Mouse (Mus musculus) heart, embryonic 16.5 days (tissue): ENCODE data around the gene Nckap5. TPM values are rescaled to one million over a fixed set of nuclear protein-coding genes. Genes with fewer than 3 reads are reported as not detected.

ENCODE experiments used
- ATAC-seq: fragments of 200-750 bp; cut with Nextera tagmentation; replicated peaks from 2 replicates; pipeline ENCODE4 v1.8.0; 2017; ENCODE audit warnings: moderate number of reproducible peaks; ENCODE audit not compliant: insufficient read depth, low FRiP score; ENCODE audit errors: extremely low read depth
- H3K27ac ChIP-seq: fragments of 300-500 bp; sonication (generic); 2 replicates; pipeline ENCODE4 v1.5.1; 2014; ENCODE audit warnings: mild to moderate bottlenecking, low read length, control low read depth, moderate library complexity
- H3K27me3 ChIP-seq: fragments of 300-500 bp; sonication (generic); 2 replicates; pipeline ENCODE4 v1.6.1; 2014; ENCODE audit warnings: low read length, mixed read lengths; ENCODE audit not compliant: control insufficient read depth, insufficient read depth
- H3K36me3 ChIP-seq: fragments of 300-500 bp; sonication (generic); 2 replicates; pipeline ENCODE4 v1.6.1; 2014; ENCODE audit not compliant: control insufficient read depth, insufficient read depth
- H3K4me1 ChIP-seq: fragments of 300-500 bp; sonication (generic); 2 replicates; pipeline ENCODE4 v1.6.1; 2014; ENCODE audit warnings: low read length, mixed read lengths; ENCODE audit not compliant: control insufficient read depth, insufficient read depth
- H3K4me2 ChIP-seq: fragments of 300-500 bp; sonication (generic); 2 replicates; pipeline ENCODE4 v1.6.1; 2014; ENCODE audit warnings: low read depth, mild to moderate bottlenecking, control low read depth, low read length
- H3K4me3 ChIP-seq: fragments of 300-500 bp; sonication (generic); 2 replicates; pipeline ENCODE4 v1.5.1; 2014; ENCODE audit warnings: mild to moderate bottlenecking, control low read depth, low read length
- H3K9ac ChIP-seq: fragments of 300-500 bp; sonication (generic); 2 replicates; pipeline ENCODE4 v1.6.1; 2014; ENCODE audit warnings: low read length, control low read depth
- H3K9me3 ChIP-seq: fragments of 300-500 bp; sonication (generic); replicated peaks from 2 replicates; pipeline ENCODE4 v1.6.1; 2016; ENCODE audit warnings: low read length; ENCODE audit not compliant: control insufficient read depth
- WGBS: fragments of 180-500 bp; shearing (Covaris S2); extraction: QIAGEN DNeasy Blood & Tissue Kit; methylation state at CpG from one replicate; pipeline ENCODE4 v1.1.7; 2014; 5-methylcytosine and 5-hydroxymethylcytosine counted together
- polyA plus RNA-seq: library from polyadenylated mRNA; unstranded; fragments of >200 nt; fragmentation: Nextera tagmentation; extraction: Ambion mirVana; gene quantifications from 2 replicates; pipeline ENCODE4 v1.2.1, GENCODE M21; 2015

Nckap5 gene
- polyA plus RNA-seq, 1 experiment from 2014 or later, result 8.0 TPM

DNA sequence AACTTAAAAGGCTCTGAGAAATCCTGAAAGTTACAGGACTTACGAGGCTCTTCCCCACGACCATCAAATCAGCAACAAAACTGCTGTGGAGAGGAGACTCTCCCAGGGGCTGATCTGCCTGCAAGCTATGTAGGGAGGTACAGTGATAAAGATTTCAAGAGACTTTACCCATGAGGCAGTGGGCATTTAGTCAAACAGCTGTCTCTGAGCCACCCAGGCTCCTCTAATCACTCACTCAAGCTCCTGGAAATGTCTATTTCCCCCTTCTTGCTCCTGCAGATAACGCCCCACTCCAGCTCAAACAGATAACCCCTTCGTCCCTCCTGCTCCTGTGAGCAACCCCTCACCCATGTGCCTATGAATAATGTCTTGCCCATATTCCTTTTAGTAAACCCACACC, 496.4 kb downstream of the Nckap5 start:
- no peak for ATAC-seq
- H3K4me3 ChIP-seq, result no peak overlapping the region
- H3K36me3 ChIP-seq, result no peaks in the 10 kb centered on the region
- H3K4me2 ChIP-seq, result no peak overlapping the region
- no peaks in the 10 kb centered on the region for H3K4me1 ChIP-seq
- no peak overlapping the region for H3K9ac ChIP-seq
- 46% methylated on average over 4 of the region's 4 CpGs for WGBS
- no peaks in the 10 kb centered on the region for H3K27me3 ChIP-seq
- H3K9me3 ChIP-seq, result no peaks in the 10 kb centered on the region
- no peak overlapping the region for H3K27ac ChIP-seq

DNA sequence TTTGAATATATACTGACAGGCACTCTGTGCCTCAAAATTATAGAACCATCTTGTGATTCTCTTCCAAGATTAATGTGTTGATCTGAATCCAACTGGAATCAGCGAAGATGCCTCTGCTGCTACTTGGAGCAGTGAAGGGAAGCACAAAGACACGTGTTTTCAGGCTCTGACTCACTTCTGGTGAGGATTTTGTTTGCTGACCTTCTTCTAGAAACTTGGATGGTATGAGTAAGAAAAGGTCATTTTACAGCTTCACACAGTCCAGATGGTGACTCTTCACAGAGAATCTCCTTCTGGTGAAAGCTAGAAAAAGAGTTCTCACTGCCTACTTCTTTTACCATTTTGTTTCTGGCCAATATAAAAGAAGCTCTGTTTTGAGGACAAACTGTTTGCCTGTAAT, 498.6 kb downstream of the Nckap5 start:
- Histone ChIP-seq H3K4me3 (no peak overlapping the region), H3K36me3 (no peaks in the 10 kb centered on the region), H3K4me2 (no peak overlapping the region), H3K27me3 (no peaks in the 10 kb centered on the region), H3K4me1 (no peaks in the 10 kb centered on the region), H3K9ac (no peak overlapping the region), H3K9me3 (no peaks in the 10 kb centered on the region), H3K27ac (no peak overlapping the region)
- 63% methylated on average over 2 of the region's 2 CpGs for WGBS
- no peak for ATAC-seq

DNA sequence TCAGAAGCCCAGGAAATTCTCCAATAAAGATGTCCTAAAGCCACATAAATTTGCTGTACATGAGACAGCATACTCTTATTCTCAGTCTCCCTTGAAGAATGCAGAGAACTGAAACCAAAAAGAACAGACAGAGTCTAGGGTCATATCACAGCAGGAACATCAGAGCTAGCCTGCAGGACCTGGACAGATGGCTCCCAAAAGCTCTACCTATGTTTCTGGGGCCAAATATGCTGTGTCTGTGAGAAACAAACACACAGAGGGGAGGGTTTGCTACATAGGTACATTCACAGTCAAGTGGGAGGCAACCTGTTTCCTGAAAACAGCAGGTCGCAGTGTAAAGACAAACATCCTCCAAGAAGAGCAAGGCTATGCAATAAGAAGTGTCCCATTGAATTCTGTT, 509.9 kb downstream of the Nckap5 start:
- WGBS, result 88% methylated on average over 1 of the region's 1 CpGs
- no peaks in the 10 kb centered on the region for H3K4me1 ChIP-seq

DNA sequence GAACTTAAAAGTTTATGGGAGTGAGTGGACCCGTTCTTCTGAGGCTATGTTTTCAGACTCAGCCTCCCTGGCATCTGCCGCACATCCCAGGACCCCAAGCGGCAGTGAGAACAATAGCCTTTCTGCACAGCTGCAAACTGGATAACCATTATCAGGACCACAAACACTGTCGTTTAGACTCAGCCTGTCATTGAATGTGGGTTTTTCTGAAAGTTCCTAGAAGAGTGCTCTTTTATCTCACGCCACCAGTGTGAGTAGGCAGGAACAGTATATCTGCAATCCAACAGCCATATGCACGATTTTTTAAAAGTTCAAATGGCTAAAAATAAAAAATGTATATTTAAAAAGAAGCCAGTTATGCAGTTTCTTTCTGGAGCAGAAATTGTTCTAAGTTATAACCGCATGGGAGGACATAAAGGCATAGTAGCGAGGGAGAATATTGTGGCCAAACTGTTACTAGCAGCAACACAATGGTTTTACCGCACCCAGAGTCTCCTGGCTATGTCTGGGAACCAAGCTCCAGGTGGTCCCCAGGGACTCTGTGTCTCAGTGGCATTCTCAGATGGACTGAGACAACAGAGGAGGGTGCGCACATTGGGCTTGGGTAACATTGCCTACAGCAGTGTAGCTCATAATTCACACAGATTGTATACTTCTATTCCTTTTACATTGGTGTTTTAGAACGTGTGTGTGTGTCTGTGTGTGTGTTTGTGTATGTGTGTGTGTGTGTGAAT, 512.6 kb downstream of the Nckap5 start:
- Histone ChIP-seq H3K4me2 (no peak overlapping the region), H3K27ac (no peak overlapping the region), H3K9me3 (no peaks in the 10 kb centered on the region), H3K9ac (no peak overlapping the region), H3K36me3 (no peaks in the 10 kb centered on the region), H3K27me3 (no peaks in the 10 kb centered on the region), H3K4me1 (no peaks in the 10 kb centered on the region), H3K4me3 (no peak overlapping the region)
- ATAC-seq, result no peak
- WGBS, result 62% methylated on average over 11 of the region's 11 CpGs

More for the DNA sequence above, 509.9 kb downstream of the Nckap5 start:
- Histone ChIP-seq H3K27me3 (no peaks in the 10 kb centered on the region), H3K27ac (no peak overlapping the region), H3K9me3 (no peaks in the 10 kb centered on the region), H3K4me2 (no peak overlapping the region), H3K36me3 (no peaks in the 10 kb centered on the region), H3K9ac (no peak overlapping the region), H3K4me3 (no peak overlapping the region)
- no peak for ATAC-seq

DNA sequence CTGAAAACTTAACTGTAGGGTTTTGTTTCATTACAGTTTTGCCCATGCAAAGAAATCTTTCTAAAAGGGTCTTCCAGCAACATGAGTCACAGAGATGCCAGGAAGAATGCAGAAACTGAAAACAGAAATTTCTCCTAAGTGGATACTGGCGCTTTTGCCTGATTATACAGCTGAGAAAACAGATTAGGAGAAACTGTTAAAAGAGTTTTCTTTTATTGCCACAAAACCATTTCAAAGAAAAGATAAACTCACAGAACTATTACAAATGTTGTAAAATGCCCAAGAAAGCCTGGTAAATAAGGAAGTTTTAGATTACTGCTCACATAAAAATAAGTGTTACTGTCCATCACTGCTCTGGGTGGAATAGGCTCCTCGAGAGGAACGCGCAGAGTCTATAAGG, 513.3 kb downstream of the Nckap5 start:
- H3K4me1 ChIP-seq, result no peaks in the 10 kb centered on the region
- H3K36me3 ChIP-seq, result no peaks in the 10 kb centered on the region
- no peak overlapping the region for H3K4me2 ChIP-seq
- H3K27ac ChIP-seq, result no peak overlapping the region
- 82% methylated on average over 4 of the region's 4 CpGs for whole genome bisulfite sequencing
- H3K4me3 ChIP-seq, result no peak overlapping the region
- no peak overlapping the region for H3K9ac ChIP-seq
- H3K27me3 ChIP-seq, result no peaks in the 10 kb centered on the region
- no peaks in the 10 kb centered on the region for H3K9me3 ChIP-seq
- no peak for ATAC-seq

DNA sequence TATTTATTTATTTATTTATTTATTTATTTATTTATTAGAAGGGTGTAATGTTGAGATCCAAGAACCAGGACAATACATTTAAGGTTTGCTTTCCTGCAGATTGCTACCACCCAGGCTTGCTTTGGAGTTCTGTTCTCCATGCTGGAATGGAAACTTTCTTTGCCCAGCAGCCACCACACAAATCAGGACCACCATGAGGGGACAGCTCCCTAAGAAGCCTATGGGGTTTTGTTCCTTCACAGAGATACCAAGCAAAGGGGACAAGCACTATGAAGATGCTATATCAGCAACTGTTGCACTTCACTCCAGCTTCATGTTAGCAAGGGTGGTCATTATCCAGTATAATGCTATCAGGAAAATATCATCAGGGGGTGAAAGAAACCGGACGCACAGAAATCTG, 513.7 kb downstream of the Nckap5 start:
- H3K4me2 ChIP-seq, result no peak overlapping the region
- no peaks in the 10 kb centered on the region for H3K4me1 ChIP-seq
- WGBS, result 70% methylated on average over 2 of the region's 2 CpGs
- H3K27me3 ChIP-seq, result no peaks in the 10 kb centered on the region
- no peaks in the 10 kb centered on the region for H3K36me3 ChIP-seq
- H3K9me3 ChIP-seq, result no peaks in the 10 kb centered on the region
- no peak overlapping the region for H3K27ac ChIP-seq
- H3K4me3 ChIP-seq, result no peak overlapping the region
- 0 out of 2 replicates have a peak, but pooled peaks have one; percentile 28 for ATAC-seq
- H3K9ac ChIP-seq, result no peak overlapping the region

DNA sequence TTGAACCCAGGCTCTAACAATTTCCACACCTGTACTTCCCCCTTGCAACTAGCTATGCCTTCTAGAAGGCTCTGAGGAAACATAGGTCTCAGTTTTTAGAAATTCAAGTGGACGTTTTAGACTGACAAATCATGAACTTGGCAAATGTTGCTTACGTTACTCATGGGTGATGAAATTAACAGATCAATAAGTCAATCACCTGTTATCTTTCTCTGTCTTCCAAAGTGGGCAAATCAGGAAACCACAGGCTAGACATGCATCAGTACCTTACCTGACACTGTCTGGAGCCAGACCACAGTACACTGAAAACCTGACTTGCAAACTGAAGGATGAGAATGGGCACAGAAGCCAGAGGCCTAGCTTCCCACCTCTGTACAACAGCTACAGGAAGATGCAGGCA, 529.5 kb downstream of the Nckap5 start:
- H3K27ac ChIP-seq, result no peak overlapping the region
- H3K9me3 ChIP-seq, result no peaks in the 10 kb centered on the region
- 72% methylated on average over 2 of the region's 2 CpGs for WGBS
- H3K36me3 ChIP-seq, result no peaks in the 10 kb centered on the region
- no peak for ATAC-seq
- H3K4me2 ChIP-seq, result no peak overlapping the region
- H3K4me1 ChIP-seq, result no peaks in the 10 kb centered on the region
- no peak overlapping the region for H3K4me3 ChIP-seq
- no peaks in the 10 kb centered on the region for H3K27me3 ChIP-seq
- H3K9ac ChIP-seq, result no peak overlapping the region

DNA sequence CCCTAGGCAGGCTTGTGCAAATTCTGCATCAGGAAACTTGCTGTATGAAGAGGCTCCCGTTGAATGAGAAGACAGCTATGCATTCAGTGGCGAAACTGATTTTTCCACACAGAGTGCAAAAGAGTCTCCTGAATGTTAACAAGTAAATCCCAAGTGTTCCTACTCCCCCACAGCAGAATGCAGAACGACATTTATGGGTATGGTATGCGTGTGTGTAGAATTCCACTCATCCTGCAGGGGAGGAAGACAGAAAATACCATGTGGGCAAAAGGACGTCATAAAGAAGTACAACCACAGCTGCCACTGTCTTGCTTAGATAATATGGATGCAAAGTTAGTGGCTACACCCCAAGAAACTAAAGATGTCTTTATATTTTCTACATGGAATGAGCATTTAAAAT, 565.7 kb downstream of the Nckap5 start:
- Histone ChIP-seq H3K36me3 (no peaks in the 10 kb centered on the region), H3K27me3 (no peaks in the 10 kb centered on the region), H3K4me1 (no peaks in the 10 kb centered on the region), H3K9me3 (no peaks in the 10 kb centered on the region), H3K4me3 (no peak overlapping the region), H3K4me2 (no peak overlapping the region), H3K9ac (no peak overlapping the region), H3K27ac (no peak overlapping the region)
- no peak for ATAC-seq
- 49% methylated on average over 5 of the region's 5 CpGs for WGBS

DNA sequence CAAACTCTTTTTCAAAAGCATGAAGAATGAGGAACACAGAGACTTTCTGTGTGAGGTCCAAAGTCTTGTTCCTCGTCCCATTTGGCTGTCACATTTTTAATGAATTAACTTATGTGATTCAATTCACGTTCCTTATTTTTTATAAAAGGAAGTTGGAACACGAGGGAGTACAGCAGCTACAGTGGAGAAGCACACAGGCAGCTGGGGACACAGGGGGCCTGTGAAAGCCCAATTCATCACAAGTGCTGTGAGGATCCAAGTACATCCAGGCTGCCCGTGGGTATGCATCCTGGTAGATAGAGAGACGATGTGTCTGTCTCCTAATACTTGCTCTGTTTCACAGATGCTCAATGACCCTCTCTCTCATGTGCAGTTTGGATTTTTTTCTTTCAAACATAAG, 576.2 kb downstream of the Nckap5 start:
- H3K9ac ChIP-seq, result no peak overlapping the region
- no peak overlapping the region for H3K27ac ChIP-seq
- no peaks in the 10 kb centered on the region for H3K4me1 ChIP-seq
- 65% methylated on average over 5 of the region's 5 CpGs for WGBS
- H3K9me3 ChIP-seq, result no peaks in the 10 kb centered on the region
- no peak overlapping the region for H3K4me3 ChIP-seq
- H3K36me3 ChIP-seq, result no peaks in the 10 kb centered on the region
- no peaks in the 10 kb centered on the region for H3K27me3 ChIP-seq
- ATAC-seq, result no peak
- H3K4me2 ChIP-seq, result no peak overlapping the region
